Mouse (Mus musculus) mouse embryonic stem cell (cell line): ENCODE data around the gene Etv5.

Experiments used
- in situ Hi-C, 2 experiments: fragments of 300-500 bp; cut with MboI; formaldehyde crosslinking; loops; 1 replicate in 1 of 2; 3 replicates in 1 of 2; pipeline ENCODE4 v1.14.3; 2019 to 2020; ENCODE audit warnings: low sequenced_read_pairs in 2 of 2, low pct_unique_long_range_greater_than_20kb in 1 of 2, mixed read lengths in 1 of 2; ENCODE audit not compliant: unreplicated experiment in 1 of 2

Etv5 gene

DNA sequence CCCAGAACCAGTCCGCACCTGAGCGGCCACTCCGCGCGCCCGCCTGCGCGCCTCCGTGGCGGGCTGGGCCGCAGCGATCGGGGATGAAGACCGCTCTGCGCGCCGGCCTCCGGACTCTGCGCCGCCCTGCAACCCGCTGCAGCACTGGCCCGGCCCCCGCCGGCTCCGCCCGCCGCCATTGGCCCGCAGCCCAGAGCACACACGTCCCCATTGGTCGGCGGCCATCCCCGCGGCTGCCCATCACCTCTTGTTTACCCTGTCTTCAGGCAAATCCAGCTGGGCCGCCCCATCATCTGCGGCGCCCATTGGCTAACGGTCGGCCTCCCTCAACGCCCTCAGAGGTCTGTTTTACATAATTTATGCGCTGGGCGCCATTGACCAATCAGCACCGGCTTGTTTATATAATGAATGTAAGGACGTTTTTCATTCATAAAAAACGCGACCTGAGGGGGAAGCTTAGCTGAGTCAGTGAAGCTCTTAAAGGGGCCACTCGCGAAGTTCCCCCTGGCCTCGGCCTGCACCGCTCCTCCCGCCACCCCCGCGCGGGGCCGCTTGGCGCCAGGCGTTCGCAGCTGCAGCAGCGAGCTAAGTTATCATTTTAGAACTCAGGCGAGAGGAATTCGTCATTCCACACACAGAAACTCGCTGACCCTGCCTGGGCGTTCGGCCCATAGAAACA is at the start of gene Etv5:
Gene Etv5, minus strand, starts transcription at position 221 of the 679 bp plus-strand sequence.
- in situ Hi-C loops, result no loop called here

DNA sequence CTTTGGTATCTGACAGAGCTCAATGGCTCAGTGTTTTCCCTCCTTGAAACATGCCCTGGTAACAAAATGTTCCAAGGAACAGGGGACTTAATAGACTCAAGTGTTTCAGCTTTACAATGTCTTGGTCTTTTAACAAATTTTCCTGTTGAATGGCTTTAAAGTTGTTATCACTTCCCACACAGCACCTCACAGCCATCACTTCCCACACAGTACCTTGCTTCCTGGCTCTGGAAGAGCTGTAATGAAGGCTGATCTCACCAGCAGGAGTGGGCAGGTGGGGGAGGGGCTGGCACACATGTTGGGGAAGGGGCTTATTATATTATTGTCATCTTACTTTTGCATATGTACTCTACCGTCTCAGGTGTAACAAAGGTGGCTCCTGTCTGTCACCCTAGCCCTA is 44.4 kb upstream of the Etv5 start:
- in situ Hi-C loops, result no loop called here

DNA sequence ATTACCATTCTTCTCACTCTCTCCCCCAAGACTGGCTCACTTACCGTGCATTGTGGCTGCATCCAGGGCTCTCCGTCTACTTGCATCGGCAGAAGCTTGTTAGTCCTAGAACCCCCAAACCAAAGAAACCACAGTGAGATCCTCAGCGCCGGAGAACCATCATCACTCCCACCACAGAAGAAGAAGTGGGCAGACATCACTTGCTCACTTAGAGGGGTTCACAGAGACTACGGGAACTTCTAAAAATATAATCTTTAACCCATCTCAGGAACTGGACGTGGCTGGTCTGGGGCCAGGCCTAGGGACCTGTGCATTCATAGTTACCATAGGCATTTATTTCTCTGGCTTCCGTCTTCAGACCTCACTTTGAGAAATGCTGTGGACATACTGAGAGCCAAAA is 39.8 kb upstream of the Etv5 start:
- in situ Hi-C loops, result no loop called here

- in situ Hi-C loops, result no loop called here
These were observed 32.2 kb upstream of the Etv5 start for GRCm38 (mm10) chr16:22471728-22472127.

- in situ Hi-C loops, result no loop called here
These were observed 29.9 kb upstream of the Etv5 start for GRCm38 (mm10) chr16:22469385-22469784.

DNA sequence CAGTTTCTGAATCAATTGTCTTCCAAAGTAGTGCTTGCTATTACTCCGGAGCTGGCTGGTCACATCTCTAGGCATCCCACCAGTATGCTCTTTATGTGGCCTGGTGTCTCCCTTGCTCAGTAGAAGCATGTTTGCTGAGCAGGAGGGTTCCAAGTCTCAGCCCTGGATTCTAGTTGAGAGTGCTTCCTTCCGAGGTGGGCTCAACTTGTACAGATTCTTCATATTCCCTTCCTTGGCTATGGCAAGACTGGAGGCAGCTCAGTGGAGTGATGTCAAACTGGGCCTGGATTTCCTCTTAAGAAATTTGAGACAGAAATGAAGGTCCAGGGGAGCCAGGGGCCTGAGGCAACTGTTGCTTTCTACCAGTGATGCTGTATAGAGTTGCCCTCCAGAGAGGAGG is 27.6 kb upstream of the Etv5 start:
- in situ Hi-C loops, result no loop called here

DNA sequence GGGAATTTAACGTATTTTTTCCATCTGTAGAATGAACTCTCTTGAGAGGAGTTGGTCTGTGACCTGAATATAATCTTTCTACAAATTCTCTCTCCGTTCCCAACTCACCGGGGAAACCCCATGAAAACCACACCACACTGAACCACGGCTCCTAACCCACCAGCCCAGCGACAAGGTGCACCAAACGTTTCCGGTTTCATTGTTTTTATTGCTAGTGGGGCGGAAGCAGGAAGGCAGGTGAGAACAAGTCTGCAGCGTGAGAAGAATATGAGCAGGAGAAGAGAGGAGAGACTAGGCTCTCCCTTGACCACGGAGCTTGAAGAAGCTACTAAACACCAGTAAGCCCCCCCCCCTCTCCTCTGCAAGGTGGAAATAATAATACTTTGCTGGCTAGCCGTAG is 26.9 kb upstream of the Etv5 start:
- in situ Hi-C loops, result no loop called here

- in situ Hi-C loops, result no loop called here
These were observed 22.7 kb upstream of the Etv5 start for GRCm38 (mm10) chr16:22462220-22462619.

DNA sequence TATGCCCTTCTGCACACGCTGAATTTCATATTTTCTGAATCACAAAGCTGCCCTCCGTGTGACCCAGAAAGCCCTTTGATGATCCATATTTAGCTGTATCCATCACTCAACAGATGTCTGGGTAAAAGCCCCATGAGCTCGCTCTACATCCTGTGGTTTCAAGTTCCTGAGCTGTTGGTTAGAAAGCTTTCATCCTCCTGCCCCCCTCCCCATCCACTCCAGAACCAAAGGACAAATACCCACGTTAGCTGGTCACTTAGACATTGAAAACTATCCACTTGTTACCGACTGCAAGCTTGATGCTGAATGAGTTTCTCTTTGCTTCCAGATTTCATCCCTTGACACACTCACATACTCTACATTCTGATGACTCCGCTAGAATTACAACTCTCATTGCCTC is 22.2 kb upstream of the Etv5 start:
- in situ Hi-C loops, result no loop called here

DNA sequence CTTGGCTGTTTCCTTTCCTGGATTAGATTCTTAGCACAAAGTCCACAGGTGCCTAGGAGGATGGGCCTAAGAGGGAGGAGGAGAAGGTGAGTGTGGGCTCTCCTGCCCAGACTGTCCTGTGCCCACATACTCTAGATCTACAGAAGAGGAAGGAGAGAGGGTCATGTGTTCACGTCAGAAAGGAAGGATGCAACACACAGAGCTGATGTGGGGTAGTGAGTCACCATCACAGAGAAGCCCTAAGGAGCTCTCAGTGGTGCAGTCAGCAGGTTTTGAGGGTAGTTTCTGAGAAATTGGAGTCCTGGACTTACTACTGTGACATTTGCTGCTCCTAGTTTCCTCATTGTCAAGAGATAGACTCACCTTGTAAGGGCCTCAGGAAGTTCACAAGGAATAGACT is 21.4 kb upstream of the Etv5 start:
- in situ Hi-C loops, result no loop called here

DNA sequence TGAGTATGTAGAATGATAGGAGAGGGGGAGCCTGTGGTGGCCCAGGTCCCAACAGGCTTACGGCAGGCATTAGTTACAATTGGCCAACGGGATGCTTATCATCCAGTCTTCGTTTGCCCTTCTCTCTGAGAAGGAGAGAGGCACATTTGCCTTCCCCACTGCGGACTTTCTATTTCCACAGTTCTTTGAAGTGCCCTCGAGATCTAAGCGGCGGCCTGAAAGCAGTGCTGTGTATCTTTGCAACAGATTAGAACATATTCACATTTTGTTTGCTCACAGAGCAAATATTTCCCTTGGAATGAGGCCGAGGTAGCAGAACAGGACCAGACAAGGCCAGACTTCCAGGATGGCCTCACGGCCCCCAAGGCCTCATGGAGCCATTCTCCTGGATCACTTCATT is 12.6 kb upstream of the Etv5 start:
- in situ Hi-C loops, result no loop called here

DNA sequence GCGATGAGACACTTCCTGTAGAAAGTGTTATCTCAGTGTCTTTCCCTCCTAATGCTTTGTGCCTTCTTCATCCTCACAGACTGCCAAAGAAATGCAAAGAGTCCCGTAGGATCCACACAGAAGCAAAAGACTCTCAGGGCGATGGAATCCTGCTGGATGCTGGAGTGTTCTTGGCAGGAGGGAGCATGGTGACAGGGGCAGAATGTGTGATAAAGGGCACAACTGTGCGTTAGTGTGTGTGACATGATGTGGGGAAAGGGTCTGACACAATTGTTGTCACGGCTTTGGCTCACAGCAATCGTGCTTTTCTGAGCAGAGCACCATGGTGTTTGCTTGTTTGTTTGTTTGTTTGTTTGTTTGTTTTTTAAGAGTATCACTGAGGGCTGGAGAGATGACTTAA is 8.6 kb upstream of the Etv5 start:
- in situ Hi-C loops, result no loop called here

GRCm38 (mm10) chr16:22444786-22445185 is 5.3 kb upstream of the Etv5 start:
- in situ Hi-C loops, result no loop called here

DNA sequence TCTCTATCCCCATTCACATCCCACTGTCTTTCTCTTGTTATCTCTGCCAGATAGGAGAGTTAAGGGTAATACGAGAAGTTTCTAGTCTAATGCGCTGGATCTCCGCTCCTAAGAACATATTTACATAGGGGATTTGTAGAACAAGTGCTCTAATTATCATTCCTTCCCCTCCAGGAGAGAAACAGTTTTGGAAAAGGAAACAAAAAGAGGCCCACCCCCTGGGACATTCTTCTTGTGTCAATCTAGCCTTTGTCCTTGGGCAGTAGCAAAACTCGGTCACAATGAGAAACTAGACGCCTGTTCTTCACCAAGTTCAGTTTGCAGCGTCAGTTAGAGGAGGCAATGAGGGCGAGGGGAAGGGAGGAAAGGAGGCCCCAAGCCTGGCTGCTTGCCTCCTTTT is 2.7 kb upstream of the Etv5 start:
- in situ Hi-C loops, result no loop called here

GRCm38 (mm10) chr16:22441317-22441716 is 1.8 kb upstream of the Etv5 start:
- in situ Hi-C loops, result no loop called here

DNA sequence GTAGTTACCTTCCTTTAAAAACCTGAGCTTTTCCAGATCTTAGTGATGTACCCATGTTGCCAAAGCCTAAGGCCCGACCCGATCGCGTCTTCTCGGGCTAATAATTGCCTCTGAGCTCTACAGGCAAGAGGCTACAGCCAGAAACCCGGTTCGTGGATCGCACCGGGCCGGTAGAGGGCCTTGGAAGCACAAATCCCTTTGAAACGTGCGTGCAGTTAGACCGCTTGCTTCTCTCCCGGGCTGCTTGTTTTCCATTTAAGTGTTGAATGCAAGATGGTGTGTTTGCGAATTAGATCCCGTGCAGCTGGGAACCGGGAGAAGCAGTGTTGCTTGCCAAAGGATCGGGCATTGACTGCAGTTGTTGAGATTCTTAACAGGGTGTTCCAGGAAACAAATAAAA is 750 bp upstream of the Etv5 start:
- in situ Hi-C loops, result no loop called here

DNA sequence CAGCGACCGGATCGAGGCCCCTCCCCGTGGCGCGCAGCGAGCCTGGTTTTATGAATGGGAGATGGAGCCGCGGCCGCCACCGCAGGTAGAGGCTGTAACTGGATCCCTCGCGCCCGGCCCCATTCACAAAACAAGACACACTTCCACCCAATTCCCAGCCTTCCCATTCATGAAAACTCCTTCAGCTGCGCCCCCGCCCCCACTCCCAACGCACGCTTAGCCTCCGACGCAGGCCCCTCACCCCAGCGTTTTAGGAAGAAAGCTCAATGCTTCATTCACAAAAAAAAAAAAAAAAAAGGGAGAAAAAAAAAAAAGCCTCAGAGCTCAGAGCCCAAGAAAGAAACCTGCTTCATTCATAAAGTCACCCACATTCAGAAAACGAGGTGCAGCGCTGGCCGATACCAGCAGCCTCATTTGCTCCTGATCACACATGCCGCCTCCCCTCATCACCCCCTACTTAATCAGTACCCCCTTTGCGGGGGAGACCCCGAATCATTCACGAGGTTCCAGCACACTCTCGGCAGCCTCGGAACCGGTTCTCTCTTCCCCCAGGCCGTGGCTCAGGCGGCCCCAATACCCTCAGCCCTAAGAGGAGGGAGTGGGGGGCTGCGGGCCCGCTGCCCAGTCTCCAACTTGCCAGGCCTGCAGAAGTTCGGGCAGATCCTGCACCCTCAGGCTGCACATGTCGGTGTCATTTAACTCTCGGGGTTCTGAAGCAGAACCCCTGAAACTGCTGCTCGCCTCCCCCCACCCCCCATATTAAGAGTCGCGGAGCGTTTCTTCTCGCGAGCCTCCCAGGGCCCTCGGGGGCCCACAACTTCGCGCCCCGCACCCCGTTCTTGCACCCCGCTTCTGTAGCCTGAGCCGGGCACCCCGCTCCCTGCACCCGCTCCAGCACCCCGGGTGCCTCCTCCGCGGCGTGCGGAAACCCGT is 812 bp downstream of the Etv5 start:
- in situ Hi-C loops, result no loop called here

DNA sequence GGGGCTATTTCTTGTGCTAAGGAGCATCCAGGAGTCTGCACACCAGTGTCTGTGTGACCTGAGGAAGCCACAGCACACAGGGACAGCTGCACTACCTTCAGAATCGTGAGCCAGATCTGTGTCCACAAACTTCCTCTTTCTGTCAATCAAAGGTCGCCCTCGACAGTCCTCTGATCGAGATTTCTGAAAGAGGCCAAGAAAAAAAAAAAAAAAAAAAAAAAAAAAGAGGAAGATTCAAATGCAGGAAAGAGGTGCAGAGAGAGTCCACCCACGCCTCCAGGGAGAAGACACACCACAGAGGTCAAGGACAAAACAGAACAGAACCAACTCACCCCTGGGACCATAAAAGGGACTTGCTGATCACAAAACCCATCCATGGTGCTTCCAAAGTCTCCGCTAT is 3.4 kb downstream of the Etv5 start:
- in situ Hi-C loops, result no loop called here

DNA sequence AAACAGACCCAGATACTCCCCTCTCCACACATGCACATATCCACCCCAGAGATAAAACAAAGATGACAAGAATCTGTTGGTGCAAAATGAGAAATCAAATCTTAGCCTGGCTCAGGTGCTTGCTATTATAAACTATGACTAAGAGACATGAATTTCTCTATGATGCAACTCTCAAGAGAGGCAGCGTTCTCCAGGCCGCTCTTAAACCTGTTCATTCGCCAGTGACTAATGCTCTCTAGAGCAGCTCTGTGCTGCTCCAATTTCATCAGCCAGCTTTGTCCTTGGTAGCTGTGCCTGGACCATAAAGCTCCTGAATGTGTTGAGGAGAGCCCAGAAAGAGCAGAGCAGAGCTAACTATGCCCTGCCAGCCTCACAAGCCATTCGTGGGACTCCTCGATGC is 5.0 kb downstream of the Etv5 start:
- in situ Hi-C loops, result no loop called here

GRCm38 (mm10) chr16:22433944-22434343 is 5.6 kb downstream of the Etv5 start:
- in situ Hi-C loops, result no loop called here
